Mouse (Mus musculus) layer of hippocampus, postnatal 10 days (tissue): ENCODE results near the gene Trpv2. TPM values are rescaled to one million over a fixed set of nuclear protein-coding genes. Genes with fewer than 3 reads are reported as not detected.

Experiments
- DNase-seq, 2 experiments: peaks; one replicate each; pipeline ENCODE4 v3.0.0; 2021; ENCODE audit warnings: low spot score in 2 of 2
- total RNA-seq, 2 experiments: library from RNA; stranded (reverse); gene quantifications; 2 replicates each; pipeline ENCODE4 v1.2.3; 2021

Trpv2 gene
- total RNA-seq, 2 experiments from 2014 or later, result 26.1 to 26.3 TPM

- DNase-seq, result no peak
Measured at GRCm38 (mm10) chr11:62629352-62630224, 55.3 kb downstream of the Trpv2 start.

GRCm38 (mm10) chr11:62630225-62630821, 56.0 kb downstream of the Trpv2 start:
- no peak for DNase-seq

GRCm38 (mm10) chr11:62631138-62631537, 56.9 kb downstream of the Trpv2 start:
- DNase-seq, result no peak

GRCm38 (mm10) chr11:62635406-62635805, 61.1 kb downstream of the Trpv2 start:
- DNase-seq, result no peak

GRCm38 (mm10) chr11:62636105-62636839, 62.0 kb downstream of the Trpv2 start:
- DNase-seq, result no peak

GRCm38 (mm10) chr11:62636840-62637221, 62.5 kb downstream of the Trpv2 start:
- DNase-seq, result no peak

GRCm38 (mm10) chr11:62637401-62637800, 63.1 kb downstream of the Trpv2 start:
- DNase-seq, result no peak

- DNase-seq, result no peak
Measured at GRCm38 (mm10) chr11:62637806-62638205, 63.5 kb downstream of the Trpv2 start.

GRCm38 (mm10) chr11:62638402-62638801, 64.1 kb downstream of the Trpv2 start:
- no peak for DNase-seq

- no peak for DNase-seq
Measured at GRCm38 (mm10) chr11:62640378-62640777, 66.1 kb downstream of the Trpv2 start.

GRCm38 (mm10) chr11:62642023-62642844, 67.9 kb downstream of the Trpv2 start:
- no peak for DNase-seq

- peak in 1 of 2 experiments; percentile 41 for DNase-seq
Measured at GRCm38 (mm10) chr11:62643011-62643631, 68.8 kb downstream of the Trpv2 start.

- no peak for DNase-seq
Measured at GRCm38 (mm10) chr11:62643681-62644363, 69.5 kb downstream of the Trpv2 start.

- no peak for DNase-seq
Measured at GRCm38 (mm10) chr11:62644602-62645336, 70.5 kb downstream of the Trpv2 start.

- no peak for DNase-seq
Measured at GRCm38 (mm10) chr11:62645337-62645675, 71.0 kb downstream of the Trpv2 start.

- DNase-seq, result peak; percentile 51 to 66
Measured at GRCm38 (mm10) chr11:62645732-62646494, 71.6 kb downstream of the Trpv2 start.

- no peak for DNase-seq
Measured at GRCm38 (mm10) chr11:62646495-62646843, 72.2 kb downstream of the Trpv2 start.

GRCm38 (mm10) chr11:62646958-62647515, 72.8 kb downstream of the Trpv2 start:
- no peak for DNase-seq
